ENCODE assay signal across 19 mouse cellular contexts in genomic region chr3:103127177-103127576, GRCm38 (mm10). TPM values are rescaled to one million over a fixed set of nuclear protein-coding genes. Genes with fewer than 3 reads are reported as not detected.
DNase-seq lines count a peak whose midpoint lies in the region; ATAC-seq lines count a peak whose summit lies in the region.
"Had no signal": no experiment of that assay in that cellular context is flagged by ENCODE, and none has a peak within 500 bp of the region (broad histone marks: within the 10 kb centered on the region; RNA-seq: fewer than 3 reads in every experiment).

No protein-coding gene starts in this region.

- no peaks in the 10 kb centered on the region for H3K36me3 ChIP-seq in hindbrain, embryonic 10.5 days
- H3K36me3 ChIP-seq in hindbrain, embryonic 16.5 days (ENCODE audit: control insufficient read depth, insufficient read depth, low read length): no peaks in the 10 kb centered on the region
- H3K36me3 ChIP-seq in neural tube, embryonic 11.5 days (ENCODE audit: control insufficient read depth, insufficient read depth, low read length): no peaks in the 10 kb centered on the region
- no peaks in the 10 kb centered on the region for H3K36me3 ChIP-seq in neural tube, embryonic 15.5 days
- H3K36me3 ChIP-seq in liver, embryonic 13.5 days: peaks cover 14% of the 10 kb centered on the region
- H3K36me3 ChIP-seq: embryonic facial prominence, embryonic 12.5 days had no signal

- H3K27me3 ChIP-seq in hindbrain, embryonic 10.5 days (ENCODE audit: insufficient read depth, poor library complexity, severe bottlenecking): no peaks in the 10 kb centered on the region
- H3K27me3 ChIP-seq in hindbrain, embryonic 16.5 days (replicated peaks; ENCODE audit: control insufficient read depth, insufficient read depth, low read length): no peaks in the 10 kb centered on the region
- H3K27me3 ChIP-seq in neural tube, embryonic 11.5 days (ENCODE audit: control insufficient read depth, insufficient read depth, low read length): no peaks in the 10 kb centered on the region; the same call in 1 of the 2 replicates
- H3K27me3 ChIP-seq in neural tube, embryonic 15.5 days (replicated peaks): peaks cover 15% of the 10 kb centered on the region
- no peaks in the 10 kb centered on the region for H3K27me3 ChIP-seq in liver, embryonic 13.5 days
- H3K27me3 ChIP-seq: embryonic facial prominence, embryonic 12.5 days; lung, embryonic 15.5 days had no signal

- DNase-seq in hindbrain, embryonic 10.5 days (ENCODE audit: low spot score): peak; percentile 32
- DNase-seq in neural tube, embryonic 11.5 days (ENCODE audit: low spot score): peak; percentile 38
- no peak for DNase-seq in liver, embryonic 13.5 days
- no peak for DNase-seq in gastrocnemius, adult 8-10 months (ENCODE audit: low spot score in 2 of 2)
- DNase-seq in spleen, postnatal 4 days (ENCODE audit: low spot score in 2 of 2): no peak
- DNase-seq: adrenal gland, postnatal 25 days; cerebellum, postnatal 14 days; kidney, adult 8-10 months; kidney, postnatal 36 days; left cerebral cortex, postnatal 4 days; spleen, adult 18-20 months; thymus, postnatal 4 days had no signal

- no peak overlapping the region for H3K9ac ChIP-seq in hindbrain, embryonic 16.5 days (ENCODE audit: low read depth, low read length)
- H3K9ac ChIP-seq in neural tube, embryonic 11.5 days (ENCODE audit: low read length): no peak overlapping the region
- no peak overlapping the region for H3K9ac ChIP-seq in neural tube, embryonic 15.5 days (replicated peaks)
- 0 out of 2 replicates have a peak overlapping the region, but pooled peaks have one; percentile 4 for H3K9ac ChIP-seq in liver, embryonic 13.5 days
- H3K9ac ChIP-seq: embryonic facial prominence, embryonic 12.5 days; lung, embryonic 15.5 days had no signal

- H3K27ac ChIP-seq in hindbrain, embryonic 10.5 days: no peak overlapping the region
- H3K27ac ChIP-seq in hindbrain, embryonic 16.5 days (ENCODE audit: low read depth, low read length): no peak overlapping the region
- H3K27ac ChIP-seq in neural tube, embryonic 11.5 days (ENCODE audit: low read depth, low read length): no peak overlapping the region
- H3K27ac ChIP-seq in neural tube, embryonic 15.5 days (replicated peaks): no peak overlapping the region
- H3K27ac ChIP-seq in liver, embryonic 13.5 days: peak overlapping the region; percentile 98
- H3K27ac ChIP-seq: embryonic facial prominence, embryonic 12.5 days; lung, embryonic 15.5 days had no signal

- H3K9me3 ChIP-seq in hindbrain, embryonic 10.5 days: no peaks in the 10 kb centered on the region
- H3K9me3 ChIP-seq in hindbrain, embryonic 16.5 days (ENCODE audit: control insufficient read depth, low read length): no peaks in the 10 kb centered on the region
- H3K9me3 ChIP-seq in neural tube, embryonic 11.5 days (ENCODE audit: control insufficient read depth, low read length): no peaks in the 10 kb centered on the region
- no peaks in the 10 kb centered on the region for H3K9me3 ChIP-seq in neural tube, embryonic 15.5 days (replicated peaks)
- no peaks in the 10 kb centered on the region for H3K9me3 ChIP-seq in liver, embryonic 13.5 days (replicated peaks)
- H3K9me3 ChIP-seq: embryonic facial prominence, embryonic 12.5 days; lung, embryonic 15.5 days had no signal

- peaks cover 34% of the 10 kb centered on the region for H3K4me1 ChIP-seq in hindbrain, embryonic 10.5 days (replicated peaks)
- no peaks in the 10 kb centered on the region for H3K4me1 ChIP-seq in hindbrain, embryonic 16.5 days (ENCODE audit: control insufficient read depth, insufficient read depth, low read depth, low read length)
- H3K4me1 ChIP-seq in neural tube, embryonic 11.5 days (ENCODE audit: control insufficient read depth, insufficient read depth, low read length): no peaks in the 10 kb centered on the region; the same call in 1 of the 2 replicates
- peaks cover 15% of the 10 kb centered on the region for H3K4me1 ChIP-seq in neural tube, embryonic 15.5 days
- H3K4me1 ChIP-seq in liver, embryonic 13.5 days (replicated peaks): peaks cover 79% of the 10 kb centered on the region

- WGBS in hindbrain, embryonic 10.5 days: 14% methylated on average over 2 of the region's 2 CpGs
- 22% methylated on average over 2 of the region's 2 CpGs for WGBS in hindbrain, embryonic 16.5 days
- 26% methylated on average over 2 of the region's 2 CpGs for WGBS in neural tube, embryonic 11.5 days
- 11% methylated on average over 2 of the region's 2 CpGs for WGBS in neural tube, embryonic 15.5 days
- WGBS in liver, embryonic 13.5 days (ENCODE audit: insufficient replicate concordance): 62% methylated on average over 2 of the region's 2 CpGs

- ATAC-seq in hindbrain, embryonic 16.5 days: no peak
- ATAC-seq in neural tube, embryonic 11.5 days (ENCODE audit: insufficient read depth, low FRiP score, low TSS enrichment): peak; percentile 55; the same call in 1 of the 2 replicates
- ATAC-seq in neural tube, embryonic 15.5 days (ENCODE audit: low FRiP score): no peak
- ATAC-seq in liver, embryonic 13.5 days (ENCODE audit: low read depth): no peak

- H3K4me3 ChIP-seq in hindbrain, embryonic 10.5 days: no peak overlapping the region
- H3K4me3 ChIP-seq in hindbrain, embryonic 16.5 days (ENCODE audit: low read length): no peak overlapping the region
- no peak overlapping the region for H3K4me3 ChIP-seq in neural tube, embryonic 11.5 days (ENCODE audit: low read depth, low read length)
- no peak overlapping the region for H3K4me3 ChIP-seq in neural tube, embryonic 15.5 days (replicated peaks)
- H3K4me3 ChIP-seq in liver, embryonic 13.5 days (replicated peaks): no peak overlapping the region
- H3K4me3 ChIP-seq: embryonic facial prominence, embryonic 12.5 days; lung, embryonic 15.5 days had no signal

- no peak overlapping the region for H3K4me2 ChIP-seq in hindbrain, embryonic 16.5 days (ENCODE audit: low read length)
- H3K4me2 ChIP-seq in neural tube, embryonic 11.5 days (ENCODE audit: low read depth): no peak overlapping the region
- no peak overlapping the region for H3K4me2 ChIP-seq in neural tube, embryonic 15.5 days
- no peak overlapping the region for H3K4me2 ChIP-seq in liver, embryonic 13.5 days
- H3K4me2 ChIP-seq: embryonic facial prominence, embryonic 12.5 days; lung, embryonic 15.5 days had no signal

RNA-seq across cellular contexts. Expression of gene Dennd2c, which starts 24.8 kb away (rescaled TPM):
- polyA plus RNA-seq in hindbrain, embryonic 10.5 days (2016; fragmentation: Nextera tagmentation; extraction: Ambion mirVana): 1.7 and 2.3 TPM in 2 replicates
- polyA plus RNA-seq in hindbrain, embryonic 16.5 days (2015; fragmentation: Nextera tagmentation; extraction: Ambion mirVana): 1.0 and 1.5 TPM in 2 replicates
- 2.8 and 3.5 TPM in 2 replicates for polyA plus RNA-seq in neural tube, embryonic 11.5 days (2014; fragmentation: Nextera tagmentation; extraction: Ambion mirVana)
- 1.3 and 3.6 TPM in 2 replicates for polyA plus RNA-seq in neural tube, embryonic 15.5 days (2015; fragmentation: Nextera tagmentation; extraction: Ambion mirVana)
- 8.6 and 9.7 TPM in 2 replicates for polyA plus RNA-seq in liver, embryonic 13.5 days (2015; fragmentation: Nextera tagmentation; extraction: Ambion mirVana)
- total RNA-seq in gastrocnemius, adult 8-10 months (2022): 1 to 10 TPM; 2.1 to 4.1 (median 3.0) TPM

RNA-seq across cellular contexts. Expression of gene Bcas2, which starts 44.3 kb away (rescaled TPM):
- polyA plus RNA-seq in hindbrain, embryonic 10.5 days (2016; fragmentation: Nextera tagmentation; extraction: Ambion mirVana): 215 and 226 TPM in 2 replicates
- 200 and 203 TPM in 2 replicates for polyA plus RNA-seq in hindbrain, embryonic 16.5 days (2015; fragmentation: Nextera tagmentation; extraction: Ambion mirVana)
- polyA plus RNA-seq in neural tube, embryonic 11.5 days (2014; fragmentation: Nextera tagmentation; extraction: Ambion mirVana): 210 and 233 TPM in 2 replicates
- 196 and 199 TPM in 2 replicates for polyA plus RNA-seq in neural tube, embryonic 15.5 days (2015; fragmentation: Nextera tagmentation; extraction: Ambion mirVana)
- polyA plus RNA-seq in liver, embryonic 13.5 days (2015; fragmentation: Nextera tagmentation; extraction: Ambion mirVana): 211 and 253 TPM in 2 replicates
- total RNA-seq in gastrocnemius, adult 8-10 months (2022): 10 to 100 TPM; 38.5 to 46.0 (median 40.4) TPM

RNA-seq across cellular contexts. Expression of gene Ampd1, which starts 53.4 kb away (rescaled TPM):
- polyA plus RNA-seq in hindbrain, embryonic 10.5 days (2016; fragmentation: Nextera tagmentation; extraction: Ambion mirVana): 0.08 TPM in 1 of 2 replicates, not detected in the other
- 1.2 TPM in 1 of 2 replicates, not detected in the other for polyA plus RNA-seq in hindbrain, embryonic 16.5 days (2015; fragmentation: Nextera tagmentation; extraction: Ambion mirVana)
- polyA plus RNA-seq in neural tube, embryonic 11.5 days (2014; fragmentation: Nextera tagmentation; extraction: Ambion mirVana): 0.20 and 1.4 TPM in 2 replicates
- polyA plus RNA-seq in neural tube, embryonic 15.5 days (2015; fragmentation: Nextera tagmentation; extraction: Ambion mirVana): 0.86 and 0.88 TPM in 2 replicates
- 0.17 and 0.38 TPM in 2 replicates for polyA plus RNA-seq in liver, embryonic 13.5 days (2015; fragmentation: Nextera tagmentation; extraction: Ambion mirVana)
- 1,000 to 10,000 TPM; 1,212 to 1,718 (median 1,419) TPM for total RNA-seq in gastrocnemius, adult 8-10 months (2022)
- total RNA-seq: adrenal gland, postnatal 25 days; layer of hippocampus, postnatal 14 days; left cerebral cortex, postnatal 4 days; megakaryocyte progenitor cell, adult 5-6 weeks had no signal
- polyA plus RNA-seq: frontal cortex, adult 2 months had no signal

Comparison
In these comparisons a context has a peak if more than half of its experiments do, and no peak if none do; other contexts are left out.
1. DNase-seq: peak in hindbrain, embryonic 10.5 days (single experiment) and neural tube, embryonic 11.5 days (single experiment); none in liver, embryonic 13.5 days (single experiment), gastrocnemius, adult 8-10 months (0 of 2) and spleen, postnatal 4 days (0 of 2).